Mouse (Mus musculus) forebrain, postnatal 0 days (tissue): ENCODE measurements at regions not wholly inside any gene's neighbourhood (a gene's known extent, or its start where the extent isn't known, plus 50 kb on each side); places are given as distances from the start of the nearest gene placed in this dataset.

Experiments
- ATAC-seq: fragments of 200-750 bp; cut with Nextera tagmentation; 2 replicates; pipeline ENCODE4 v1.8.0; 2017; ENCODE audit warnings: mild to moderate bottlenecking, moderate library complexity
- DNase-seq: peaks from one replicate; pipeline ENCODE4 v3.0.0-alpha.2; 2015
- H3K27ac ChIP-seq: fragments of 300-500 bp; sonication (generic); 2 replicates; pipeline ENCODE4 v1.5.1; 2014; ENCODE audit warnings: low read depth, mild to moderate bottlenecking, antibody characterized with exemption, low read length, moderate library complexity, mixed read lengths
- H3K27me3 ChIP-seq: fragments of 300-500 bp; sonication (generic); 2 replicates; pipeline ENCODE4 v1.6.1; 2014; ENCODE audit warnings: mild to moderate bottlenecking, low read length, mixed read lengths; ENCODE audit not compliant: insufficient read depth
- H3K36me3 ChIP-seq: fragments of 300-500 bp; sonication (generic); 2 replicates; pipeline ENCODE4 v1.6.1; 2014; ENCODE audit warnings: mild to moderate bottlenecking, moderate library complexity; ENCODE audit not compliant: insufficient read depth
- H3K4me1 ChIP-seq: fragments of 300-500 bp; sonication (generic); 2 replicates; pipeline ENCODE4 v1.6.1; 2014; ENCODE audit warnings: antibody characterized with exemption; ENCODE audit not compliant: insufficient read depth
- H3K4me2 ChIP-seq: fragments of 300-500 bp; sonication (generic); 2 replicates; pipeline ENCODE4 v1.6.1; 2014; ENCODE audit warnings: low read depth, mild to moderate bottlenecking, moderate library complexity
- H3K4me3 ChIP-seq: fragments of 300-500 bp; sonication (generic); 2 replicates; pipeline ENCODE4 v1.5.1; 2014; ENCODE audit warnings: low read depth, low read length, mixed read lengths
- H3K9ac ChIP-seq: fragments of 300-500 bp; sonication (generic); 2 replicates; pipeline ENCODE4 v1.6.1; 2014; ENCODE audit warnings: mild to moderate bottlenecking
- H3K9me3 ChIP-seq: fragments of 300-500 bp; sonication (generic); 2 replicates; pipeline ENCODE4 v1.6.1; 2016; ENCODE audit warnings: low read length
- CTCF ChIP-seq: sonication (generic); IDR thresholded peaks from 2 replicates; pipeline ENCODE4 v1.5.1; 2016; ENCODE audit warnings: antibody characterized with exemption, control low read depth, low read depth
- WGBS: fragments of 180-500 bp; shearing (Covaris S2); extraction: QIAGEN DNeasy Blood & Tissue Kit; methylation state at CpG from one replicate; pipeline ENCODE4 v1.1.7; 2014; 5-methylcytosine and 5-hydroxymethylcytosine counted together

GRCm38 (mm10) chr2:101464291-101465140 lies 160.0 kb upstream of the Rag2 start:
- Histone ChIP-seq H3K4me2 (no peak overlapping the region), H3K9me3 (no peaks in the 10 kb centered on the region), H3K27ac (no peak overlapping the region), H3K4me1 (no peaks in the 10 kb centered on the region), H3K27me3 (no peaks in the 10 kb centered on the region), H3K36me3 (no peaks in the 10 kb centered on the region), H3K9ac (no peak overlapping the region), H3K4me3 (no peak overlapping the region)
- no peak for DNase-seq
- ATAC-seq: peak; percentile 32
- 72% methylated on average over 9 of the region's 9 CpGs for WGBS
- no peak for TF ChIP-seq CTCF

DNA sequence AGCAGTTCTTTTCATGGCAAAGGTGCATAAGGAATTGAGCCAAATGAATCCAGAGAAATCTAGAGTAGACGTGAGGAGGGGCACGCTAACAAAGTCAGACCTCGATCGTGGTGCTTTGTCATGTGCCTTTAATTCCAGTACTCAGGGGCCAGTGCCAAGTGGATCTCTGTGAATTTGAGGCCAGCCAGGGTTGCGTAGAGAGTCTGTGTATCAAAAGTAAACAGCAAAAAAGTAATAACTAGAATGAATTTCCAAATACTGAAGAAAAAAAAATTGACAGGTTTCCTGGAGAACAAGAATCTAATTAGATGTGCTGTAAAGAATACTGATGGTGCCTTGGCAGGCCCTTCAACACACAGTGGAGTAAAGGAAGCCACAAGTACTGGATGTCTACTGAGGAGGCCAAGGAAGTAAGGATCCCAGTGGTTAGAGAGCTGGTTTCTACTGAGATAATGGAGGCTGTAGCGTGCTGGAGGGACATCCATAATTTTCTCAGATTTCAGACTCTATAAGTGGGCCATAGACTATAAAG lies 153.9 kb upstream of the Rag2 start:
- Histone ChIP-seq H3K27me3 (no peaks in the 10 kb centered on the region; the same call in 1 of the 2 replicates), H3K9ac (no peak overlapping the region), H3K36me3 (no peaks in the 10 kb centered on the region), H3K4me3 (no peak overlapping the region), H3K27ac (no peak overlapping the region), H3K4me2 (no peak overlapping the region), H3K4me1 (no peaks in the 10 kb centered on the region), H3K9me3 (no peaks in the 10 kb centered on the region)
- DNase-seq (no peak), ATAC-seq (no peak)
- TF ChIP-seq CTCF: no peak
- WGBS: 75% methylated on average over 6 of the region's 6 CpGs

DNA sequence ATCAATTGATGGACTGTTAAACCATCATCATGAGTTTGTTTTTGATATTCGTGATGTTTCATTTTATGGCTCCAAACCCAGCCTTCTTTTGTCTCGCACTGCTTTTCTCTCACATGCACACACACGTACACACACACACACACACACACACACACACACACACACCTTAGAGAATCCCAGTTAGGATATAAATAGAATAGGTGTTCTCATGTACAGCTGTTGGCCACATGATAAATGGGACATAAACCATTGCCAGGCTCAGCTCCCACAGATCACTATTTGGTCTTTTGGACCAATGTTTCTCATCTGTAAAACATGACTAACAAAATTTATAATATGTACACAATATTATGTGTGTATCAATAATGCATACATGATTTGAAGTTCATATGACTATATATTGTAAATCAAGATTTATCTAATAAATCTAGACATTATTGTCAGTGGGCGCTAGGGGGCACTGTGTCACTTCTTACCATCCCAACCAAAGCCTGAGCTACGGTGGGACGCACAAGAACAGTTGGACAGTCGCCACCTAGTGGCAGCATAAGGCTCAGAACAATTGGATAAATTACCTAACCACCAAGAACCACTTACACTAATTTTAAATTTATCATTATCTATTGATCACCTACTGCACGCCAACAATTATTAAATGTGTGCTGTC lies 151.9 kb upstream of the Rag2 start:
- TF ChIP-seq CTCF: peak; percentile 87
- Histone ChIP-seq H3K9me3 (no peaks in the 10 kb centered on the region), H3K4me3 (no peak overlapping the region), H3K36me3 (no peaks in the 10 kb centered on the region), H3K9ac (no peak overlapping the region), H3K4me2 (no peak overlapping the region), H3K27me3 (no peaks in the 10 kb centered on the region; the same call in 1 of the 2 replicates), H3K4me1 (no peaks in the 10 kb centered on the region), H3K27ac (no peak overlapping the region)
- WGBS: 33% methylated on average over 8 of the region's 8 CpGs
- DNase-seq (peak; percentile 85), ATAC-seq (peak; percentile 64)

DNA sequence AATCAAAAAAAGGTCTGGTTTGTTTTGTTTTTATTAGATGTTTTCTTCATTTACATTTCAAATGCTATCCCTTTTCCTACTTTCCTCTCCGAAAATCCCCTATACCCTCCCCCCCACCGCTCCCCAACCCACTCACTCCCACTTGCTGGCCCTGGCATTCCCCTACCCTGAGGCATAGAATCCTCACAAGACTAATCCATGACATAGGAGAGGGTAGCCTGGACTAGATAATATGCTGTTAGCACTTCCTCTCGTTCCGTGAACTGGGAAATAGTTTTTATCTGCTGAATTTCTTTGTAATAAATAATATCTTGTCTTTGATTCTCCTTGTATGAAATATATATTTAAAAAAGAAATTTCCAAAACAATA lies 151.4 kb upstream of the Rag2 start:
- Histone ChIP-seq H3K9me3 (no peaks in the 10 kb centered on the region), H3K36me3 (no peaks in the 10 kb centered on the region), H3K9ac (no peak overlapping the region), H3K4me2 (no peak overlapping the region), H3K4me1 (no peaks in the 10 kb centered on the region), H3K27me3 (no peaks in the 10 kb centered on the region; the same call in 1 of the 2 replicates), H3K4me3 (no peak overlapping the region), H3K27ac (no peak overlapping the region)
- DNase-seq: no peak
- ATAC-seq: no peak
- 87% methylated on average over 4 of the region's 4 CpGs for WGBS
- no peak for TF ChIP-seq CTCF

DNA sequence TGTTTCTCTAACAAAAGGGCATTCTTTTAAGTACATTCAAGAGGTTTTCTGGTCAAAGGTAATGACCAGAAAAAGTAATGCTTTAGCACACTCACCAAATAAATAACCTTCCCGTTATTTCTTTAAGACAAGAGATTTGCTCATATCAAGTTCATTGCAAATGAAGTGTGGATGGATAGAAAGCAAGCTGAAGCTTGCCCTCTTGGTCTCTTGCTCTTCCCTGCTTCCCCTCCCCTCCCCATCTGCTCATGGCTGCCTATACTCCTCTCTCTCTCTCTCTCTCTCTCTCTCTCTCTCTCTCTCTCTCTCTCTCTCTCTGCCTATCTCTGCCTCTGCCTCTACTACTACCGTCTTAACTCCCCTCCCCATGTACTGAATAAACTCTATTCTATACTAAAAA lies 147.7 kb upstream of the Rag2 start:
- ATAC-seq: no peak
- 80% methylated on average over 2 of the region's 2 CpGs for WGBS

GRCm38 (mm10) chr2:101490207-101490606 lies 134.3 kb upstream of the Rag2 start:
- no peak overlapping the region for H3K27ac ChIP-seq
- no peak overlapping the region for H3K4me3 ChIP-seq
- H3K9me3 ChIP-seq: no peaks in the 10 kb centered on the region
- DNase-seq: no peak
- H3K4me2 ChIP-seq: no peak overlapping the region
- no peaks in the 10 kb centered on the region for H3K36me3 ChIP-seq
- H3K4me1 ChIP-seq: no peaks in the 10 kb centered on the region
- H3K9ac ChIP-seq: no peak overlapping the region
- ATAC-seq: no peak
- WGBS: 98% methylated on average over 2 of the region's 2 CpGs
- no peaks in the 10 kb centered on the region for H3K27me3 ChIP-seq
- no peak for TF ChIP-seq CTCF

More for the DNA sequence above, 147.7 kb upstream of the Rag2 start:
- Histone ChIP-seq H3K36me3 (no peaks in the 10 kb centered on the region), H3K27ac (no peak overlapping the region), H3K27me3 (no peaks in the 10 kb centered on the region; the same call in 1 of the 2 replicates), H3K9ac (no peak overlapping the region), H3K4me2 (no peak overlapping the region), H3K9me3 (no peaks in the 10 kb centered on the region), H3K4me3 (no peak overlapping the region), H3K4me1 (no peaks in the 10 kb centered on the region)
- no peak for DNase-seq
- TF ChIP-seq CTCF: no peak

DNA sequence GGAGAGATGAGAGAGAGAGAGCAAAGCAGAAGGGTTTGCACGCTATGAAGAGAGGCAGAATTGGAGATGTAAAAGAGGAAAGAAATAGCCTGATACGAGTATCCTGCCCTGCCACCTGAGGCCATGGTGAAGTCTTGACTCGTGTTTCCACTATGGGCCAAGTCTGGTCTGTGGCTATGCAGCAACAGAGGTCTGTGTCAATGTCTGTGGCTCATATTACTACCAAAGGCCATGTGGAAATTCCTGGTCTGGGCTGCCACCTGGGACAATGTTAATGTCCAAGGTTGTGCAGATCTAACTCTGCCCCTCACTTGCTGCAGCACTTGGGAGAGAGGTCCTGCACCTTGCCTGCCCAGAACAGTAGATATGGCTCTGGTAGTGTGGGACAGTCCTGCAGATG lies 132.8 kb upstream of the Rag2 start:
- ATAC-seq: no peak
- Histone ChIP-seq H3K9ac (no peak overlapping the region), H3K9me3 (no peaks in the 10 kb centered on the region), H3K27me3 (no peaks in the 10 kb centered on the region), H3K4me1 (no peaks in the 10 kb centered on the region), H3K27ac (no peak overlapping the region), H3K4me2 (no peak overlapping the region), H3K4me3 (no peak overlapping the region), H3K36me3 (no peaks in the 10 kb centered on the region)
- WGBS: 83% methylated on average over 3 of the region's 3 CpGs
- DNase-seq: no peak
- no peak for TF ChIP-seq CTCF
